In the genomic region with DNA sequence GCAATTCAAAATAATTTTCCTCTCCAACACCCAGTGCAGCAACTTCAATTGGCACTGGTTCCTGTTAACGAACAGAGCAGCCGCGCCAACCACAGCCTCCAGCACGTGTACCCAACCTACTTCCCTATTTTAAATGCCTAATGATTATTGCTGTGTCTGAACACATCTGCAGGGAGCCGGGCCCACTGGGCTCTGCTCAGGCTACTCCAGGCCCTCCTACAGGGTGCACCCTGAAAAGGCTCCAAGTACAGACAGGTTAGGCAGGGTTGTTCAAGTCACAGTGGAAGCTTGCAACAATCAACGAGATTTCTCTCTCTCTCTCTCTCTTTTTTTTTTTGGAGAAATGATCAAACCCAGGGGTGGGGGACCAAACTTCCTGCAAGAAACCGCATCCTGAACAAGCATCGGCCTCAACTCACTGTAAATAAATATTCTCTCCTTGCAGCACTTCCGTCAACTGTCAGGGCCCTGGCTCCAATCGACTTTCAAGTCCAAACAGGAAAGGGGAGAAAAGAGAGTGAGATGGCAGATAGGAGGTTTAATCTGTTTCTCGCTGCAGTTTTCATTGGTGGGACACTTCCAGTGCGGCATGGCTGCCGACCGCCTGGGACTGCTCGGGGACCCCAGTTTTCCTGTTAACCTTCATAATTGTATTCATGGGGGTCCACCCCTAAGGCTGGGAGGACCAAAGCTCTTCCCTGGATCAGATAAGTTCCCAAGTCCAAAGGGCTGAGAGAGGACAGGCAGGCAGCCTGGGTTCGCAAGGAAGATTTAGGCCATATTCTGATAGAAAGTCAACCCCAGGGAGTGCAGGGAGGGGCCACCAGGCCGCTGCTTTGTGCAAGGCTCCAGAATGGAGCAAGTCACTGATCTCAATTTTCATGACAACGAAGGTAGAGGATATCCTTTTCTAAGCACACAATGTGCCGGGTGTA, we compare ENCODE assay signal across 8 mouse cellular contexts.
DNase-seq lines count a peak whose midpoint lies in the region; ATAC-seq and TF ChIP-seq lines count a peak whose summit lies in the region.

No protein-coding gene starts in this region.

- DNase-seq in frontal cortex, postnatal 25 days (ENCODE audit: low spot score in 2 of 2): no peak
- peak; percentile 82 for DNase-seq in MEL-GATA-1-ER (ENCODE audit: extremely low read depth, low read depth)
- DNase-seq in lung, embryonic 14.5 days: peak; percentile 60
- DNase-seq in cerebellum, postnatal 14 days: no peak
- no peak for DNase-seq in midbrain, embryonic 11.5 days (ENCODE audit: low spot score, missing footprints)

- H3K36me3 ChIP-seq in heart, embryonic 15.5 days: no peaks in the 10 kb centered on the region
- no peaks in the 10 kb centered on the region for H3K36me3 ChIP-seq in lung, embryonic 14.5 days (ENCODE audit: insufficient read depth)
- no peaks in the 10 kb centered on the region for H3K36me3 ChIP-seq in stomach, embryonic 15.5 days
- no peaks in the 10 kb centered on the region for H3K36me3 ChIP-seq in midbrain, embryonic 11.5 days (ENCODE audit: control insufficient read depth, insufficient read depth, low read length)

- no peak overlapping the region for H3K4me2 ChIP-seq in heart, embryonic 15.5 days
- no peak overlapping the region for H3K4me2 ChIP-seq in lung, embryonic 14.5 days
- peak overlapping the region; percentile 9; the same call in 1 of the 2 replicates for H3K4me2 ChIP-seq in stomach, embryonic 15.5 days
- no peak overlapping the region for H3K4me2 ChIP-seq in midbrain, embryonic 11.5 days

- peak; percentile 14; the same call in 1 of the 2 replicates for ATAC-seq in frontal cortex, adult (ENCODE audit: low TSS enrichment)
- ATAC-seq in heart, embryonic 15.5 days (replicated peaks; ENCODE audit: insufficient number of reproducible peaks, insufficient read depth, low FRiP score, low read depth): peak; percentile 43; the same call in 1 of the 2 replicates
- peak; percentile 38; the same call in 1 of the 2 replicates for ATAC-seq in lung, embryonic 14.5 days (ENCODE audit: insufficient read depth)
- ATAC-seq in stomach, embryonic 15.5 days (ENCODE audit: insufficient read depth, low FRiP score, low read depth): no peak
- ATAC-seq in midbrain, embryonic 11.5 days (ENCODE audit: low FRiP score): no peak

- H3K4me1 ChIP-seq in heart, embryonic 15.5 days (replicated peaks): peaks cover 23% of the 10 kb centered on the region
- no peaks in the 10 kb centered on the region for H3K4me1 ChIP-seq in lung, embryonic 14.5 days (ENCODE audit: insufficient read depth)
- 0 out of 2 replicates have a peak, but pooled peaks cover 9% of the 10 kb centered on the region for H3K4me1 ChIP-seq in stomach, embryonic 15.5 days
- no peaks in the 10 kb centered on the region for H3K4me1 ChIP-seq in midbrain, embryonic 11.5 days (ENCODE audit: control insufficient read depth, insufficient read depth, low read length)

- peak overlapping the region; percentile 82 for H3K27ac ChIP-seq in heart, embryonic 15.5 days
- peak overlapping the region; percentile 67 for H3K27ac ChIP-seq in lung, embryonic 14.5 days (ENCODE audit: low read depth)
- H3K27ac ChIP-seq in stomach, embryonic 15.5 days: peak overlapping the region; percentile 82
- H3K27ac ChIP-seq in midbrain, embryonic 11.5 days (ENCODE audit: low read depth, low read length): no peak overlapping the region

- no peaks in the 10 kb centered on the region for H3K9me3 ChIP-seq in heart, embryonic 15.5 days (replicated peaks)
- H3K9me3 ChIP-seq in lung, embryonic 14.5 days (ENCODE audit: low read depth, low read length): no peaks in the 10 kb centered on the region
- H3K9me3 ChIP-seq in stomach, embryonic 15.5 days: no peaks in the 10 kb centered on the region
- H3K9me3 ChIP-seq in midbrain, embryonic 11.5 days (ENCODE audit: control insufficient read depth, low read length): no peaks in the 10 kb centered on the region

- H3K9ac ChIP-seq in heart, embryonic 15.5 days: no peak overlapping the region
- no peak overlapping the region for H3K9ac ChIP-seq in lung, embryonic 14.5 days
- no peak overlapping the region for H3K9ac ChIP-seq in stomach, embryonic 15.5 days
- no peak overlapping the region for H3K9ac ChIP-seq in midbrain, embryonic 11.5 days (ENCODE audit: low read length)

- 59% methylated on average over 19 of the region's 19 CpGs for WGBS in heart, embryonic 15.5 days
- WGBS in lung, embryonic 14.5 days: 56% methylated on average over 19 of the region's 19 CpGs
- 59% methylated on average over 19 of the region's 19 CpGs for WGBS in stomach, embryonic 15.5 days
- 79% methylated on average over 19 of the region's 19 CpGs for WGBS in midbrain, embryonic 11.5 days

- H3K4me3 ChIP-seq in heart, embryonic 15.5 days: no peak overlapping the region
- H3K4me3 ChIP-seq in lung, embryonic 14.5 days (ENCODE audit: low read depth, low read length): no peak overlapping the region
- no peak overlapping the region for H3K4me3 ChIP-seq in stomach, embryonic 15.5 days (replicated peaks)
- H3K4me3 ChIP-seq in midbrain, embryonic 11.5 days (ENCODE audit: low read depth, low read length): no peak overlapping the region

- no peaks in the 10 kb centered on the region for H3K27me3 ChIP-seq in heart, embryonic 15.5 days
- H3K27me3 ChIP-seq in lung, embryonic 14.5 days (ENCODE audit: insufficient read depth, low read length): no peaks in the 10 kb centered on the region
- H3K27me3 ChIP-seq in stomach, embryonic 15.5 days (replicated peaks): no peaks in the 10 kb centered on the region
- H3K27me3 ChIP-seq in midbrain, embryonic 11.5 days (ENCODE audit: control insufficient read depth, insufficient read depth, low read length): no peaks in the 10 kb centered on the region

- no peak for TF ChIP-seq CTCF in lung, embryonic 14.5 days (IDR thresholded peaks at IDR 0.05; ENCODE audit: low read depth)

Comparison
In these comparisons a context has a peak if more than half of its experiments do, and no peak if none do; other contexts are left out.
1. ATAC-seq: peak in frontal cortex, adult (single experiment), heart, embryonic 15.5 days (single experiment) and lung, embryonic 14.5 days (single experiment); none in stomach, embryonic 15.5 days (single experiment) and midbrain, embryonic 11.5 days (single experiment).
2. DNase-seq: peak in MEL-GATA-1-ER (single experiment) and lung, embryonic 14.5 days (single experiment); none in frontal cortex, postnatal 25 days (0 of 2), cerebellum, postnatal 14 days (0 of 2) and midbrain, embryonic 11.5 days (single experiment).